Mouse (Mus musculus): ENCODE data around the gene Glipr2. TPM values are rescaled to one million over a fixed set of nuclear protein-coding genes. Genes with fewer than 3 reads are reported as not detected.

Gene Glipr2
- total RNA-seq, 4 experiments from 2014 or later = 1.8 to 3.1 (median 2.0) TPM

DNA sequence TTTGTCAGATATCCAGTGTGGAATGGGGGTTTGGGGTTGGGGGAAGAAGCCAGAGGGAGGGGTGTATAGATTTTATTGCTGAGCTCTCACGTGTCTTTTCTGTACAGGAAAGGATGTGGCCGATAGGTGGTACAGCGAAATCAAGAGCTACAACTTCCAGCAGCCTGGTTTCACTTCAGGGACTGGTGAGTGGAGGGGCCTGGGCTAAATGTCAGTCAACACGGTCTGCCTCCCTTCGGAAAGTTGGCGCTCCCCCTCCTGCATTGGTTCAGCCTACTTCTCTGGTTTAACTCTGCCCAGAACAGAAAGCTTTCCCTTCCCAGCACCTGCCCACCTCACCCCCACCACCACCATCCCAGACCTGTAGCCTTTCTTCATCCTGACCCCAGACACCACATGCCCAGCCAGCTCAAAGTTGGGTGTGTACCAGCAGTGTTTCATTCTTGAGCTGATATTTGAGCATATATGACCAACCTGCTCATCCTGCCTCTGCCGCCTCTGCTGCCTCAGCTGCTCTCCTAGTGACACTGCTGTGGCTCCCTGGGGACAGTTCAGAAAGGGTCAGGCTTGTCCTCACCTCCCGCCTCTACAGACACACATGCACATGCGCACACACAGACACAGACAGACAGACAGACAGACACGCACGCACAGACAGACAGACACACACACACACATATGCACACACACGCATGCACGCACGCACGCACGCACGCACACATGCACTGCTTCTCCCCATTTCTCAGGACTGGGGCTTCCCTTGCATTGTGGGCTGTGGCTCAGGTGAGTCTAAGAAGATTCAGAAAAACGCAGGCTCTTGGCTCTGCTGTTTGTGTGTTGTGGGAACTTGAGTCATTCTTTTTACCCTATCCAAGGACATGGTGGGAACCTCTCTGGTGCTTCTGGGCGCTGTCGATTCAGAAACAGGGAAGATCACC, 13.5 kb downstream of the Glipr2 start:
- no peak for DNase-seq

DNA sequence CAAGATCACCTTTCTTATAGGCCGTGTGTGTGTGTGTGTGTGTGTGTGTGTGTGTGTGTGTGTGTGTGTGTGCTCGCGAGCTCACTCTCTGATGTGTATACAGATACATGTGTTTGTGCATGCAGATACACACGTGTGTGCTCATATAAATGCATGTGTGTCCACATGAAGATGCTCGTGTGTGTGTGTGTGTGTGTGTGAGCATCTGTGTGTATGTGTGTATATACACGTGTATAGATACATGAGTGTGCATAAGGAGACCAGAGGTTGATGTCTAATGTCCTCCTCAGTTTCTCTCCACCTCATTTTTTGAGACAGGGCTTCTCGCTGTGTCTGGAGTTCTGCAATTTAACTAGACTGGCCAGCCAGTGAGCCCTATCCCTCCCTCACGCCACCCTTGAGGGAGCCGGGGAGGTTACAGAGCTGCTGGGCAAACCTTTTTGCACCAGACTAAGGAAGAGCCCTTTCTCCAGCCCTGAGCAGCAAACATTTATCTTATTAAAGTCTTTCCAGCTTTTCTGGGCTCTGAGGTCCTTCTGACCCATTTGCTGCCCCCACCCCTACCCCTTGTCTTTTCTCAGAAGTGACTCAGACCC, 14.4 kb downstream of the Glipr2 start:
- no peak for DNase-seq

DNA sequence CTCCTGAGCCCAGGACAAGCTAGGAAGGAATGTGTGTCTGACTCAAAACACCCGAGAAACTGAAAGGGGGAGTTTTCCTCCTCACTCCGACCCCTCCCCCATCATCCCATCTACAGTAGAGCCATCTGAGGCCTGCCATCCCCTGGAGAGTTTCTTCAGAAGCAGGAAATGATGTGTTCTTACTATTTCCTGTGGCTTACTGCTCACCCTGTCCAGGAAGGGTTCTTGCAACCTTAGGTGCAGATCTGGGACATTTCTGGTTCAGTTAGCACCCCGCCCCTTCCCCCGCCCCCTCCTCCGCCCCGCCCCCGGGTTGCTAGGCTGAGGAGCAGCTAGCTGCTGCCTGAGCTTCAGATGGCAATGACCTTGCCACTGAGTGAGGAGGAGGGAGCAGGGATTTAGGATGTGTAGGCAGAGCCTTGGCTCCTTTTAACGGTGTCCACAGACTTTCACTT, 15.0 kb downstream of the Glipr2 start:
- DNase-seq = no peak

GRCm38 (mm10) chr4:43973526-43973981, 16.4 kb downstream of the Glipr2 start:
- peak; percentile 58 for DNase-seq

DNA sequence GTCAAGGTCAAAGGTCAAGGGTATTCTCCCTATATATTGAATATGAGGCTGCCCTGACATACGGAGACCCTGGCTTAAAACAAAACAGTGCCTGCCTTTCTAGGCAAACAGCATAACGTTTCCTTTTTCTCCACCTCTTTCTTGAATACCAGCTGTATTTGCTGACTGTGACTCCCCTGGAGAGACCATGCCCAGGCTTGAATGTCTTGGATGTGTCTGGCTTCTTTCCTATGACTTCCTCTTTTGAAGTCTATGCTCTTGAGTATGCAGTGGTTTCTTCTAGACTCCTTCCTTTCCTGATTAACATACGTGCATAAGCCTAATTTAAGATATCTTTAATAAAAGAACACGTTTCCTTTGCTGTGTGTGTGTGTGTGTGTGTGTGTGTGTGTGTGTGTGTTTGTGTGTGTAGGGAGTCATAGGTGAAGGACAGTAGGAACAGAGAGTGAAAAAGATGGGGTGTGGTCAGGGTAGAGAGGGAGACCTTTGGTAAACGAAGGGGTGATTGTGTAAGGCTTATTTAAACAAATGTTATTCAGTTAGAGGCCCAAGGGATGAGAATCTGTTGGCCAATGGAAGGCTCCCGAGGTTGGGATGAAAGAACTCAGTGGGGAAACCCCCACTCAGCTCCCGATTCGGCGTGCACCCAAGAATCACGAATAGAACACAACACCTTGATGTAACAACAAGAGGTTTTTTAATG, 17.9 kb downstream of the Glipr2 start:
- no peak for DNase-seq

- DNase-seq = no peak
Measured at GRCm38 (mm10) chr4:43976223-43976740, 19.1 kb downstream of the Glipr2 start.

DNA sequence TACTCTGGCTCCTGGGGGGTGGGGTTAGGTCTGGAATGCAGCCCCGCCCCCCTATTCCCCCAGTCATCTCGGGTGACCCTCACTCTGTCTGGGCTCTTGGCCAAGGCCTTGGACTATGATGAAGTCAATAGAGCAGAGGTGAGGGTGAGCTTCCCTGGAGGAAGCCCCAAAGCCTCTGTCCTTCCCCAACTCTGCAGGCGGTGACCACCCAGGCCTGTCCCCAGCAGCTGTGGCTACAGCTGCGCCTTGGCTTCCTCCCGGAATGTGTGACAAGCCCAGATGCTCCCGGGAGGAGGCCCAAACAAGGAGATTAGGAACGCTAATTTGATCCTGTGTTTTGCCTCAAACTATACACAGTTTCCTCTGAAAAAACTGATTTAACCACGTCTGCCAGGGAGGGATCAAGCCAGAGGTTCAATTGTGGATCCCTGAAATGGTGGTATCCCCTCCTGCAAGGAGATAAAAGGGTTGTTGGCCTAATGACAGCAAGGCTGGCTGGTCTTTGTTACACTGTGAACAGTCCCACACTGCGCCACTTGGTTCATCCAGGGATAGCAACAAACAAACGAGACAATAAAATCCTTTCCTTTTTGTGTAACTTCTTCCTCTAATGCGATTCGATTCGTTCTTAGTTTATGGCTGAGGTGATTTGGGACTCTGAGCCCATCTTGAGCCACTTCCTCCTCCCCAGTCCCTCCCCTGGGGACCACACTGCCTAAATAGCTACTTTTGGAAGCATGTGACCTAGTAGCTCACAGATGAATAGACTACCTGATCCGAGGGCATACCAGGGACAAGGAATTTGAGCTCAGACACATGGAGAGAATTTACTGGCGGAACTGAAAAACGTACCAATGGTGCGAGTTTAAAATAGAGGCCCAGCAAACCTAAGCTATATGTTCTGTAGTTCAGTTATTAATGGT, 21.6 kb downstream of the Glipr2 start:
- DNase-seq = peak; percentile 71

DNA sequence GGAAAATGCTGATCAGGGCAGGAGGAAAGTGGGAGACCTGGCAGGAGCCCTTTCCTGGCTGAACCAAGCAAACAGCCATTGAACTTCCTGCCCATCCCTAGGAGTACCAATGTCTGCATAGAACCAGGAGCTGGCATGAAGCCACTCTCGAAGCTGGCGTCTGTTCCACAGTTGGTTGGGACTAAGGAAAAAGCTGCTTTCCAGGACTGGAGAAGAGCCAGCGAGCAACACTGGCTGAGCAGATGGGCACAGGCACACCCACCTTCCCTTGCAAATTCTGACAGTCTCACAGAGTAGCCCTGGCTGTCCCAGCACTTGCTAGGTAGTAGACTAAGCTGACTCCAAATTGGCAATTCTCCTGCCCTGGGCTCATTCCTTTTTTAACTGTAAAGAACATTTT, 22.5 kb downstream of the Glipr2 start:
- DNase-seq = peak; percentile 44

- DNase-seq = no peak
Measured at GRCm38 (mm10) chr4:43980236-43980635, 23.0 kb downstream of the Glipr2 start.

DNA sequence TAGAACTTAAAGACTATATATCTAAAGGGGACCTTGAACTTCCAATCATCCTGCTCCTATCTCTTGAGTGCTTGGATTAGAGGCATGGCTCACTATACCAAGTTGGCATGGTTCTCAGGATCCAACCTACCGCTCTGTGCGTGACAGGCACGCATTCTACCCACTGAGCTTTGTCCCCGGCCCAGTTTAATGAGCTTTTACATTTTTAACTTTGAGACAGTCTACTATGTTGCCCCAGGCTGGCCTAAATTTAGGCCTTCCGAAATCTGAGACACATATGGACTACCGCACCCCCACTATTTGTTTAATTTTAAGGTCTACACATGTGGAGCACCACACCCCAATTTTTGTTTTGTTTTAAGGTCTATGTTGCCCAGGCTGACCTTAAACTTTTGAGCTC, 23.6 kb downstream of the Glipr2 start:
- no peak for DNase-seq

- no peak for DNase-seq
Measured at GRCm38 (mm10) chr4:43981251-43981650, 24.1 kb downstream of the Glipr2 start.

DNA sequence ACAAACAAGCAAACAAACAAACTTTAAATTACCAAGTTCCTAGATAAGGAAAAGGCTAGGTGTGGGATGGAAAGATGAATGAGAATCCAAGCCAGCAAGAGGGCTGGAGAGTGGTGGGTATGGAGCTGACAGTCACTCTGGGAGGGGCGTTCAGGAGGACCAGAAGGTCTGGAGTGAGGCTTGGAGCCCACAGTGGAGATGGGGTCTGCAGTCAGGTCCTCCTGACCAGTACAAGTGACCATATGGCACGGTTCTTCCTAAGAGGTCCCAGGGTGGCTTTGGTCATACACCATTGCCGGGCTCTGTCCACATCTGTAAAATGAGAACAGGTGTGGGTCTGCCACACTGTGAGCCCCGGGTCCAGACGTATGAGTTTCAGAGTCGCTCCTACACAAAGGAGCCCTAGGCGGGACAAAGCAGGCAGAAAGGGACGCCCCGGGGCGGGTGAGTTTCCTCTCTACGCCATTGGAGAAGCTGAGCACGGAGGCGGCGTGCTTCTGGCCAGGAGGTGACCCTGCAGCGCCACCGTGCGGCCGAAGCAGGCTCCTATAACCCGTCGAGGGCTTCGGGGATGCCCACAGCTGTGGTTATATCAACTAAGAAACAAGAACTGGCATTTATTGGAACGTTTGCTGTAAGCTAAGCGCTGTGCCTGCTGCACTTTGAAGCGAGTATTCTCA, 25.0 kb downstream of the Glipr2 start:
- DNase-seq = peak; percentile 83

GRCm38 (mm10) chr4:43983181-43983580, 26.0 kb downstream of the Glipr2 start, which contains the start of gene Ccin:
Gene Ccin (plus strand): TSS chr4:43983483.
- DNase-seq = no peak

- no peak for DNase-seq
Measured at GRCm38 (mm10) chr4:43983756-43984155, 26.6 kb downstream of the Glipr2 start.

- DNase-seq = no peak
Measured at GRCm38 (mm10) chr4:43984326-43984725, 27.1 kb downstream of the Glipr2 start.

DNA sequence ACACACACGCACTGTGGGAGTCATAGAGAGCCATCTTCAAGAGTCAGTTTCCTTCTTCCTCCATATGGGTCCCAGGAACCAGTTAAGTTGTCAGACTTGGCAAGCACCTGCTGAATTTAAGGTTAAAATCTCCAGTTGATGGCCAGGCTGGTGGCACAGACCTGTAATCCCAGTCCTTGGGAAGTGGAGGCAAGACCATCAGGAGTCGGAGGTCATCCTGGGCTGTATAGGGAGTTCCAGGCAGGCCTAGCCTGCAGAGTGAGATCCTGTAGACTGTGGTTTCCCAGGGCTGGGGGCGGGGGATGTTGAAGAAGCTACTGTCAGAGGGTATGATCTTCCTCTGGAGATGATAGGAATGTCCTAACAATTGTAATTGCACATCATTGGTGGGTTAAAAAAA, 31.8 kb downstream of the Glipr2 start:
- DNase-seq = no peak

DNA sequence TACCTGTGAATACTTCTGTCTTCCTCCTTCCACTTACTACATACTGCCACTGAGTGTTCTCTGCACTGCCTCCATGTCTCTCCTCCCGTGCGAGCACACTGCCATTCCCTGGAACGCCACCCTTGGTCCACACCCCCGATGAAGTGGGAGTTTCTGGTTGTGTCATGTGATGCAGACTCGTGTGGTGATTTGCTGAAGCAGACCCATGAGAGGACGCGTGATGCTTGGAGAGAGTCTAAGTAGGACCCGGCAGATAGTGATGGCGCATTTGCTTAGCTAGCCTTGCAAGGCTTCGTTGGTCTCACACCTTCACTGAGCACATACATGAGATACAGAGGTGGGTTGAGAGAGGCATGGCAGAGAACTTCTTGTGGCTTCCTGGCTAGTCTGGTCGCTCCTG, 35.9 kb downstream of the Glipr2 start:
- DNase-seq = no peak

- DNase-seq = no peak
Measured at GRCm38 (mm10) chr4:43994342-43994741, 37.1 kb downstream of the Glipr2 start.

DNA sequence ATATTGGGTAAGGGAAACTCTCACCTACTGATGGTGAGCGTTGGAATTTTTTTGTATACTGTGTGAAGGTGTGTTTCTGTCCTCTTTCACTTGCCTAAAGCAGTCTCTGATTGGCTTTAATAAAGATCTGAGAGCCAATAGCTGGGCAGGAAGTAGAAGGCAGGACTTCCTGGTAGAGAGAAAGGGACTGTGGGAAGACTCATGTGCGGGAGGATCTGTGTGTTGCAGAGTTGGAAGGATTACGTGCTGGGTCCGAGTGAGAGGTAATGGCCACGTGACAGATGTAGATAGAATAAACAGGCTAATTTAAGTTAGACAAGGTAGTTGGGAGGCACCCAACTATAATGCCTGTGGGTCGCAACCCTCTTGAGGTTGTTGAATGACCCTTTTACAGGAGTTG, 46.4 kb downstream of the Glipr2 start:
- no peak for DNase-seq

- no peak for DNase-seq
Measured at GRCm38 (mm10) chr4:44004126-44004525, 46.9 kb downstream of the Glipr2 start, which contains the start of gene Clta. Gene Clta (plus strand): TSS chr4:44004452.
